Mouse (Mus musculus) ES-E14 (cell line): Measurements from ENCODE around the gene Clstn1. TPM values are rescaled to one million over a fixed set of nuclear protein-coding genes. Genes with fewer than 3 reads are reported as not detected.

Experiments
- DNase-seq: peaks from one replicate; pipeline ENCODE4 v3.0.0-alpha.2; 2013; ENCODE audit warnings: low read depth, low spot score
- H3K27ac ChIP-seq: 2 replicates; pipeline ENCODE4 v1.5.1; 2012; ENCODE audit warnings: low read depth, mild to moderate bottlenecking, low read length, moderate library complexity, mixed read lengths; ENCODE audit not compliant: poor library complexity, insufficient read depth, severe bottlenecking
- H3K36me3 ChIP-seq: 2 replicates; pipeline ENCODE4 v1.6.1; 2012; ENCODE audit warnings: mild to moderate bottlenecking, low read length, moderate library complexity, mixed read lengths; ENCODE audit not compliant: control insufficient read depth, poor library complexity, insufficient read depth, severe bottlenecking
- H3K4me1 ChIP-seq, 2 experiments: fragments of 150-350 bp in 1 of 2; sonication (generic) in 1 of 2; 2 replicates each; pipeline ENCODE4 v1.6.1; 2012; ENCODE audit warnings: low read length in 2 of 2, mild to moderate bottlenecking in 1 of 2, mixed read lengths in 1 of 2; ENCODE audit not compliant: control insufficient read depth in 2 of 2, insufficient read depth in 2 of 2, poor library complexity in 1 of 2
- H3K4me3 ChIP-seq, 2 experiments: fragments of 150-350 bp in 1 of 2; sonication (generic) in 1 of 2; 2 replicates each; pipeline ENCODE4 v1.5.1; 2012; ENCODE audit warnings: low read length in 2 of 2, low read depth in 1 of 2, mild to moderate bottlenecking in 1 of 2, mixed read lengths in 1 of 2; ENCODE audit not compliant: insufficient read depth in 1 of 2, poor library complexity in 1 of 2, severe bottlenecking in 1 of 2
- H3K9ac ChIP-seq: 2 replicates; pipeline ENCODE4 v1.6.1; 2012; ENCODE audit warnings: low read depth, mild to moderate bottlenecking, low read length, mixed read lengths; ENCODE audit not compliant: poor library complexity, insufficient read depth, severe bottlenecking
- H3K9me3 ChIP-seq: fragments of 150-350 bp; sonication (generic); 2 replicates; pipeline ENCODE4 v1.6.1; 2012; ENCODE audit warnings: low read depth, mild to moderate bottlenecking, low read length; ENCODE audit not compliant: control insufficient read depth, insufficient read depth
- CHD2 ChIP-seq: IDR thresholded peaks from 2 replicates; pipeline ENCODE4 v1.6.1; 2014; ENCODE audit warnings: mild to moderate bottlenecking, low read depth, low read length, inconsistent platforms
- HCFC1 ChIP-seq: IDR thresholded peaks from 2 replicates; pipeline ENCODE4 v1.6.1; 2012; ENCODE audit warnings: low read length, inconsistent platforms, borderline replicate concordance; ENCODE audit not compliant: insufficient read depth
- MAFK ChIP-seq: IDR thresholded peaks from 2 replicates; pipeline ENCODE4 v1.6.1; 2014; ENCODE audit warnings: mild to moderate bottlenecking, low read depth, low read length, inconsistent platforms; ENCODE audit not compliant: insufficient read depth
- ZC3H11A ChIP-seq: IDR thresholded peaks from 2 replicates; pipeline ENCODE4 v1.6.1; 2012; ENCODE audit warnings: low read depth, mild to moderate bottlenecking, inconsistent platforms, low read length, borderline replicate concordance
- ZNF384 ChIP-seq: IDR thresholded peaks from 2 replicates; pipeline ENCODE4 v1.6.1; 2012; ENCODE audit warnings: low read depth, low read length, inconsistent platforms
- in situ Hi-C, 2 experiments: fragments of 600-800 bp; cut with MboI; formaldehyde crosslinking; loops; one replicate each; pipeline ENCODE4 v1.15.1; 2025; ENCODE audit warnings: low sequenced_read_pairs in 2 of 2, inconsistent platforms in 1 of 2; ENCODE audit not compliant: unreplicated experiment in 2 of 2
- total RNA-seq: library from RNA; depleted of rRNA; stranded (reverse); fragments of 300-350 nt; gene quantifications from 2 replicates; pipeline ENCODE4 v1.2.3, GENCODE M21; 2012

Gene Clstn1
- total RNA-seq, 1 experiment, result 115 TPM

- TF ChIP-seq HCFC1 (no peak), CHD2 (no peak), ZNF384 (no peak), MAFK (no peak), ZC3H11A (no peak)
- Histone ChIP-seq H3K9me3 (no peaks in the 10 kb centered on the region), H3K27ac (no peak overlapping the region), H3K4me3 (no peak overlapping the region), H3K4me1 (no peaks in the 10 kb centered on the region), H3K36me3 (peaks cover 19% of the 10 kb centered on the region; the same call in 1 of the 2 replicates), H3K9ac (no peak overlapping the region)
- DNase-seq, result no peak
- in situ Hi-C loops, result no loop called here
Observed at GRCm38 (mm10) chr4:149626809-149627208, 40.5 kb downstream of the Clstn1 start.

- H3K36me3 ChIP-seq, result peaks cover 21% of the 10 kb centered on the region; the same call in 1 of the 2 replicates
- no peak for TF ChIP-seq CHD2
- TF ChIP-seq HCFC1, result no peak
- no peak for DNase-seq
Observed at GRCm38 (mm10) chr4:149628372-149628771, 42.1 kb downstream of the Clstn1 start.

GRCm38 (mm10) chr4:149628810-149629209 lies 42.5 kb downstream of the Clstn1 start:
- TF ChIP-seq ZC3H11A (no peak), ZNF384 (no peak)
- in situ Hi-C loops, result no loop called here

More at GRCm38 (mm10) chr4:149628372-149628771, 42.1 kb downstream of the Clstn1 start:
- no peak overlapping the region for H3K9ac ChIP-seq
- in situ Hi-C loops, result no loop called here
- no peak overlapping the region for H3K27ac ChIP-seq
- H3K4me1 ChIP-seq, result no peaks in the 10 kb centered on the region
- no peaks in the 10 kb centered on the region for H3K9me3 ChIP-seq
- no peak overlapping the region for H3K4me3 ChIP-seq

GRCm38 (mm10) chr4:149632670-149633307 lies 46.5 kb downstream of the Clstn1 start:
- DNase-seq, result no peak
- Histone ChIP-seq H3K4me1 (no peaks in the 10 kb centered on the region), H3K9ac (no peak overlapping the region), H3K9me3 (no peaks in the 10 kb centered on the region), H3K27ac (no peak overlapping the region), H3K36me3 (peaks cover 39% of the 10 kb centered on the region), H3K4me3 (no peak overlapping the region)
- TF ChIP-seq ZC3H11A (no peak), MAFK (peak; percentile 85)
- in situ Hi-C loops, result no loop called here

More at GRCm38 (mm10) chr4:149628810-149629209, 42.5 kb downstream of the Clstn1 start:
- H3K27ac ChIP-seq, result no peak overlapping the region
- H3K36me3 ChIP-seq, result peaks cover 21% of the 10 kb centered on the region; the same call in 1 of the 2 replicates
- no peaks in the 10 kb centered on the region for H3K9me3 ChIP-seq
- no peak overlapping the region for H3K4me3 ChIP-seq
- no peaks in the 10 kb centered on the region for H3K4me1 ChIP-seq
- no peak overlapping the region for H3K9ac ChIP-seq
- DNase-seq, result no peak

GRCm38 (mm10) chr4:149634157-149634556 lies 47.9 kb downstream of the Clstn1 start:
- H3K4me1 ChIP-seq, result no peaks in the 10 kb centered on the region
- H3K27ac ChIP-seq, result no peak overlapping the region
- H3K9ac ChIP-seq, result no peak overlapping the region
- peaks cover 46% of the 10 kb centered on the region for H3K36me3 ChIP-seq
- no peaks in the 10 kb centered on the region for H3K9me3 ChIP-seq
- no peak for TF ChIP-seq HCFC1
- TF ChIP-seq MAFK, result no peak
- TF ChIP-seq ZC3H11A, result no peak
- no peak for TF ChIP-seq CHD2
- no peak for TF ChIP-seq ZNF384
- in situ Hi-C loops, result no loop called here
- no peak overlapping the region for H3K4me3 ChIP-seq
- DNase-seq, result no peak
